ENCODE assay signal across 8 mouse cellular contexts in genomic region chr17:84190885-84191284, GRCm38 (mm10). TPM values are rescaled to one million over a fixed set of nuclear protein-coding genes. Genes with fewer than 3 reads are reported as not detected.
DNase-seq lines count a peak whose midpoint lies in the region; ATAC-seq and TF ChIP-seq lines count a peak whose summit lies in the region.

No protein-coding gene starts in this region.

- H3K4me3 ChIP-seq in forebrain, embryonic 10.5 days: no peak overlapping the region
- no peak overlapping the region for H3K4me3 ChIP-seq in forebrain, embryonic 12.5 days (replicated peaks)
- no peak overlapping the region for H3K4me3 ChIP-seq in layer of hippocampus, adult 2 months

- no peak overlapping the region for H3K27ac ChIP-seq in forebrain, embryonic 10.5 days
- no peak overlapping the region for H3K27ac ChIP-seq in forebrain, embryonic 12.5 days
- H3K27ac ChIP-seq in layer of hippocampus, adult 2 months: no peak overlapping the region

- H3K36me3 ChIP-seq in forebrain, embryonic 10.5 days (replicated peaks): peaks cover 31% of the 10 kb centered on the region
- H3K36me3 ChIP-seq in forebrain, embryonic 12.5 days (replicated peaks): peaks cover 18% of the 10 kb centered on the region

- H3K9ac ChIP-seq in forebrain, embryonic 12.5 days: no peak overlapping the region

- WGBS in forebrain, embryonic 10.5 days: 31% methylated on average over 8 of the region's 8 CpGs
- WGBS in forebrain, embryonic 12.5 days: 29% methylated on average over 8 of the region's 8 CpGs

- peaks cover 48% of the 10 kb centered on the region for H3K4me1 ChIP-seq in forebrain, embryonic 10.5 days
- H3K4me1 ChIP-seq in forebrain, embryonic 12.5 days: peaks cover 25% of the 10 kb centered on the region

- DNase-seq in forebrain, embryonic 10.5 days (ENCODE audit: extremely low spot score, low spot score): peak; percentile 81
- DNase-seq in ES-CJ7 (ENCODE audit: low read depth, low spot score): peak; percentile 60
- peak; percentile 63 to 80 for DNase-seq in cerebellum, adult 18-20 months
- peak; percentile 90 for DNase-seq in gastrocnemius, postnatal 10 days
- DNase-seq in layer of hippocampus, adult 2 months (ENCODE audit: low spot score in 2 of 2): peak in 1 of 2 experiments; percentile 82
- DNase-seq in lung, postnatal 4 days: peak; percentile 83 to 91
- peak; percentile 80 to 89 for DNase-seq in spleen, postnatal 14 days (ENCODE audit: low spot score in 2 of 2)

- no peak overlapping the region for H3K4me2 ChIP-seq in forebrain, embryonic 12.5 days

- ATAC-seq in forebrain, embryonic 12.5 days (ENCODE audit: low FRiP score): no peak

- H3K9me3 ChIP-seq in forebrain, embryonic 10.5 days: no peaks in the 10 kb centered on the region
- no peaks in the 10 kb centered on the region for H3K9me3 ChIP-seq in forebrain, embryonic 12.5 days

- H3K27me3 ChIP-seq in forebrain, embryonic 10.5 days (ENCODE audit: poor library complexity, severe bottlenecking): peaks cover 10% of the 10 kb centered on the region
- H3K27me3 ChIP-seq in forebrain, embryonic 12.5 days: peaks cover 5% of the 10 kb centered on the region; the same call in 1 of the 2 replicates

- TF ChIP-seq CTCF in layer of hippocampus, adult 2 months (conservative IDR thresholded peaks at IDR 0.05): peak; percentile 97

RNA-seq across cellular contexts. Expression of gene Zfp36l2, which starts 3.1 kb away (rescaled TPM):
- polyA plus RNA-seq in forebrain, embryonic 10.5 days (2016; fragmentation: Nextera tagmentation; extraction: Ambion mirVana): 8.1 and 8.9 TPM in 2 replicates
- polyA plus RNA-seq in forebrain, embryonic 12.5 days (2016; fragmentation: Nextera tagmentation; extraction: Ambion mirVana): 9.7 and 10.6 TPM in 2 replicates
- 10 to 100 TPM; 26.2 to 32.6 TPM for total RNA-seq in gastrocnemius, postnatal 10 days (2021)
- 10 to 100 TPM; 24.7 to 26.1 TPM for total RNA-seq in layer of hippocampus, adult 2 months (2021)
